Mouse (Mus musculus) CD4-positive, CD25-positive, alpha-beta regulatory T cell, adult 4 months (primary cell): ENCODE results near the gene Cyp2e1. TPM values are rescaled to one million over a fixed set of nuclear protein-coding genes. Genes with fewer than 3 reads are reported as not detected.
"Not testable (repeated sequence)": the region's sequence is repeated elsewhere in the genome, so short reads cannot be mapped to it uniquely, and the experiment has no call there.

Experiments
- ATAC-seq: one replicate; pipeline ENCODE4 v1.8.0; 2017
- polyA plus RNA-seq, 2 experiments: library from polyadenylated mRNA; unstranded; fragments of 100-300 nt; shearing (Covaris generic); gene quantifications; one replicate each; pipeline ENCODE4 v1.2.1; 2017

Gene Cyp2e1
- under 1 TPM in 1 of 2 experiments, not detected in 1; 0.28 TPM for polyA plus RNA-seq

DNA sequence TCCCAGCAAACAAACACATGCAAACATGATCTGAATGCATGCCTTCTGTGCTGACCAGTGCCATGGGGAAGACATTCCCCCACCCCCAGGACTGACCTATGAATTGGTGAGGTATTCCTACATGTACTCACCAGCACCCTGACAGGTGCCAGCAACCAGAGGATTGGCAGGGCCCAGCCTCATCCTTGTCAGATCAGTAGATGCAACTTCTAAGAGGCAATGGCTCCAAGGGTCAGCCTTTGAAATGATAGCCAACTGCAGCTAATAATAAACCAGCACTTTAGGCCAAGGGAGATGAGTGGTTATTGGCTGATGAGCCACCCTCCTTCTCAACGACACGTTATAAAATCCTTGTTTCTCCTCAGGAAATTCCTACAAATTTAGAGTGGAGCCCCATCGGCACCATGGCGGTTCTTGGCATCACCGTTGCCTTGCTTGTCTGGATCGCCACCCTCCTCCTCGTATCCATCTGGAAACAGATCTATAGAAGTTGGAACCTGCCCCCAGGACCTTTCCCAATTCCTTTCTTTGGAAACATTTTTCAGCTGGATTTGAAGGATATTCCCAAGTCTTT is at the start of gene Cyp2e1:
Cyp2e1 (plus strand) TSS at position 293 of the 574 bp plus-strand sequence.
- ATAC-seq = no peak

DNA sequence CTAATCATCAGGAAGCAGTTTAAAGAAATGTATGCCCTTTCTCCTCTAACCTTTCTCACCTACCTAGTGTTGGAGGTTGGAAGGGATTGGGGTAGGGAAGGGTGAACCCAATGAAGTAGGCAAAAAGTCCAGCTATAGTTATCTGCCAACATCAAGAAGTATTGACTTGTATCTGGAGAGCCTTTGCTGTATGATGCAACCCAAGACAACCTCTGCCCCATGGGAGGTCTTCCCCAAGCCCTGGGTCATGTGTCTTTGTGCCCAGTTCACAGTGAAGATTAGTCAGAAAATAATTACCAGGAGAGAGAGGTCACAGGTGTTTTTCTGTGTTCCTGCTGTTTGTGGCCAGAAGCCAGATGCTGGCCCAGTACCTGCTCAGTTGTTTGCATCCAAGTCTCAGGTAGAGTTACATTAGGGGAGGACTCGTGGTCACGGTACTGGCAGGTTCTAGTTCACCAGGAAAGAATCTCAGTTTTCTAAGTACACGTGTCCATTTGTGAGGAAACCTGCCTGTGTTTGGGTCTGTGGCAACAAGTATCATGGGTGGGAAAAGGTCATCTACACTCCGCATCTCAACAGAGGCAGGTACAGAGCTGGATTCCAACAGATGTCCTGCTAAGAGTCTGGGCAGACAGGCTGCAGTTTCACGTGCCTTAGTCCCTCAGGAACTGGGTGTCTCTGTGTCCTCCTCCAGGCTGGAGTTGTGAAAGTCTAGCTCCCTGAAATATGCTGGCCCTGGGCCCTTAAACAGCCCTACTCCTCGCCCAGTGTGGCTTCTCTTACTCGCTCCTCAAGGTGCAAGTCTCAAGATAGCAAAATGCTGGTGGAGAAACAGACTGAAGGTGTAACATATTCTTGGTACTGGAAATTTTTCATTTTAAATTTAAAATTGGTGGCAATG is 46.1 kb upstream of the Cyp2e1 start:
- ATAC-seq = no peak

DNA sequence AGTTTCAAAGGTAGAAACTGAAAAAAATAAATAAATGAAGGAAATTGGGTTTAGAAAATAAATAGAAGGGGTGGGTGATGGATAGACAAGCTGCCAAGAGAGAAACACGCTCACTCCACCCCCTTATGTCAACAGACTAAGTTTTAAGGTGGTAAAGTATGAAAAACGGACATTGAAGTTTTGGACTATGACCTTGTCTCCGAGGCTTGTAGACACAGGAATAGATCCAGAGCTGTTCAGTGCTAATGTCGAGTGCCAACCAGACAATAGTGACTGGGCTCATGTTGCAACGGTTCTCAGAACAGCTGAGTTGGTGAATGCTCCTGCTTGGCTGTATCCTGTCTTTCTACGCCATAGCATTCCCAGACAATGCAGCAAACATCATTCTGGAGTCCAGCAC is 42.4 kb upstream of the Cyp2e1 start:
- ATAC-seq = no peak

DNA sequence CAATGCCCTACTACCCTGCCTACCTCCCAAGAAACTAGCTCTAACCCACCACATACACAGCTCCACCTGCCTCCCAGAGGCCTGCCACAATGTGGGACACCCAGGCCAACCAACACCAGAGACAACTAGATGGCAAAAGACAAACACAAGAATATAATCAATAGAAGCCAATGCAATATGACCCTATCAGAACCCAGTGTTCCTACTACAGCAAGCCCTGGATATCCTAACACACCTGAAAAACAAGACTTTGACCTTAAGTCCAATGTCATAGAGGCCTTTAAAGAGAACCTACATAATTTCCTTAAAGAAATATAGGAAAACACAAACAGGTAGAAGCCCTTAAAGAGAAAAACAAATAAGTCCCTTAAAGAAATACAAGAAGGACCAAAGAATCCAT is 38.0 kb upstream of the Cyp2e1 start:
- no peak for ATAC-seq

DNA sequence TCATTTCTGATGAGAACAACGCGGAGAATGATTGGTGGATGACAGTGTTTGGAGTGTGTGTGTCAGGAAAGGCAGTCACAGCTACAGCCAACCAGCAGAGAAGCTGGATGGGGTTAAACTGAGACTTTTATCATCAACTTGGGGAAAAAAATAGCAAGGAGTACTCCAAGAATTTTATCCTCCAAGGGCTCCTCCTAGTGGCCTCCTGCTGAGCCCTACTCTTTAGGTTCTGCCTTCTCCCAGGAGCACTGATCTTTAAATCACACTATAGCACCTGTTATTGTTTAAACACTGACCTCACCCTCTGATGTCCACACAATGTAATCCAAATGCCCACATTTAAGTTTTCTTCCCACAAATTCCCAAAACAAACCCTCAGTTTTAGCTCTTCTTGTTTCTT is 30.4 kb upstream of the Cyp2e1 start:
- no peak for ATAC-seq

DNA sequence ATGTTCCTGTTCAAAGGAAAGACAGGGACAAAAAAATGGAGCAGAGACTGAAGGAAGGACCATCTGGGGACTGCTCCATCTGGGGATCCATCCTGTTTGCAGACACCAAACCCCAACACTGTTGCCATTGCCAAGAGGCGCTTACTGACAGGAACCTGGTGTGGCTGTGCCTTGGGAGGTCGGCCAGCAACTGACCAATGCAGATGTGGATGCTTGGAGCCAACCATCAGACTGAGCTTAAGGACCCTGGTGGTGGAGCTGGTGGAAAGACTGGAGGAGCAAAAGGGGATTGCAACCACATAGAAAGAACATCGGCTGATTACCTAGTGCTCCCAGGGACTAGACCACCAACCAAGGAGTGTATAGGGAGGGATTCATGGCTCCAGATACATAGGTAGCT is 16.1 kb upstream of the Cyp2e1 start:
- ATAC-seq = no peak

DNA sequence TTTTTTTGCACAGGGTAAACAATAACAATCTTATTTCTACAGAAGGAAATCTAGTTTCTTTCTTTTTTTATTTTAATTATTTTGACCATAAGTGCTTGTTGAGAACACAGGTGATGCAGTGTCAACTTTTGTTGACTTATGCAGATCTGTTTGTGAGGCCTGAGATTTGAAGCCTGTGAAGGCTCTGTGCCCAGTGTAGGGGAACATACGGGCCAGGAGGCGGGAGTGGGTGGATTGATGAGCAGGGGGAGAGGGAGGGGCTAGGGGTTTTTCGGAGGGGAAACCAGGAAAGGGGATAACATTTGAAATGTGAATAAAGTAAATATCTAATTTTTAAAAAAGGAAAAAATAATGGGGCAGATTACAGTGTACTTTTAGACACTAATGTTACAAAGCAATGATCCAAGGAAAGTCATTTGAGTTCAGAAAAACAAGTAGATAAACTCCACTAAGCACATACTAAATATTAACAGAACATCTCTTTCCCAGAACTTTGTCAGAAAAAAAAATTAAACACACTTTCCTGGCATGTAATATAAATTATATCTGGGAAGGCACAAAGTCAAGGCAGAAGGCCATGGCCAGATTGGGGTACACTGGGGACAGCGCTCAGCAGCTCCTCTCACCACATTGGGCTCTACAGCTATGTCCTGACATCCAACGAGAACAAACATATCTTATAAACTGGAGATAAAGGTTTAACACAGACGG is 15.3 kb upstream of the Cyp2e1 start:
- no peak for ATAC-seq

DNA sequence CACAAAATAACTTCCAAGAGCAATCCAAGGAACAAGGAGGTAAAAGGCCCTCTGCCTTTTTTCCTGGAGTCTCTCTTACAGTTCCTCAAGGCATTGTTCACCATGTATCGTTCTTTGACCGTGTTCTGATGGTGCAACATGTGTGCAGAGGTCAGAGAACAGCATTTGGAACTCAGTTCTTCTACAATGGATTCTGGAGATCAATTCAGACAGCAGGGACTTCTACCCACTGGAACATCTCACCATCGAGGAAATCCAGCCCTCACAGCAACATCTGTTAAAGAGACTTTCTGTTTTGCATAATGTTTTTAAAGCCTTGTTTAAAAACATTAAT is 14.7 kb upstream of the Cyp2e1 start:
- no peak for ATAC-seq

DNA sequence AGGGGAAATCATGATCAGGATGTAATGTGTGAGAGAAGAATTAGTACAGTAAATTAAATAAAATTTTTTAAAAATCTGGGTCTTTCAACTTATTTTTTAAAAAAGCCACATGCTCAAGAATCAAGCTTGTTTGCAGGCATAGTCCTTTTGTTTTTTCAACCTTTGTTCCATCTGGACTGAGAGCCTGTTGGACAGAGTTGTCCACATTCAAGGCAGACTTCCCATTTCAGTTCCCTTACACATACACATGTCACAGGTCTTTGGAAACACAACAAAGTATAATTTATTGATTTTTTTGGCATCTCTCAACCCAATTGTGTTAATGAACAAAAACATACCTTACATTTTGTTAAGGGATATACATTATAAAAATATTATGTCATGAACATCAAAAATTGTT is 9.0 kb upstream of the Cyp2e1 start:
- no peak for ATAC-seq

DNA sequence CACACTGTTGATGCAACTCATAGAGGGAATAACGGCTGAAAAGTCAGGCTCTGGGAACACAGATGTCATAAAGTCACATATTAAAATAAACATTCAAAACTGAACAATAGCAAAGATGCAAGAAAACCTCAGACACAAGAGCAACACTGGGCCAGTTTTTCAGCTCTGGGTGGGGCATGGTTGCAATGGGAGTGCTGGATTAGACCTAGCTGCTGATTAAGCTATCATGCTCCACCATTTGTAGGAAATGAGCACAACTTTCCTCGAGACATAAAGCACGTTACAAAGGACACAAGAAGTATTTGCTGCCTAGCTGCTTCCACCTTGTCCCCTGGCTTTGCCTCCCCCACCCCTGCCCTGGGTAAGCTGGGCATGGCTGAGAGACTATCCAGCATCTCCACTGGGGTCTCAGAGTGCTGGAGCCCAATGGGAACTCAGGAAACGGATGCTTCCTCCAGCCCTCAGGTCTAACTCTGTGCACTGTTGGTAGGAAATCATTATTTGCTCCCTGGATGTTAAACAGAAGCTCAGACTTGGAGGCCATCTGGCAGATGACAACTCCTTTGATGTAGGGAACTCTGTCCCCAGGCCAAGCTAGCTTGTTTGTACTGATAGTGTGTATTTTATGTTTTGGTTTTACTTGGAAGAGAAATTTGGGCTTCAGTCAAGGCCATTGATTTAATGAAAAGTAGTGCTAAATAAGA is 7.2 kb upstream of the Cyp2e1 start:
- no peak for ATAC-seq

DNA sequence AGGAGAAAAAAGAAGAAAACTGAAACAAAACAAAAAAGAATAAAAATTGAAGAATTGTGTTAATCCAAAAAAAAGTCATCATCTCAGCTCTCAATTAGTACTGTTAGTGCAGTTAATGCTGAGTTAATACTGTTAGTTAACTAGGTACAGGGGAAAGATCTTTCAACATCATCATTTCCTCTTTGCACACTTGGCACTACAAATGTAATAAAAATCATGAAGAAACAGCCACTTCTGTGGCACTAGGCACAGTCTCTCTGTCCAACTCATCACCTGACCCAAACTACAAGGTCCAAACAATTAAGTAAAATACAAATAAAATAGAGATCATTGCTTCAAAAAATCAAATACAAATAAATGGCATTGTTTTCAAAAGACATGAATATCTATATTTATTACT is 2.9 kb upstream of the Cyp2e1 start:
- ATAC-seq = no peak

DNA sequence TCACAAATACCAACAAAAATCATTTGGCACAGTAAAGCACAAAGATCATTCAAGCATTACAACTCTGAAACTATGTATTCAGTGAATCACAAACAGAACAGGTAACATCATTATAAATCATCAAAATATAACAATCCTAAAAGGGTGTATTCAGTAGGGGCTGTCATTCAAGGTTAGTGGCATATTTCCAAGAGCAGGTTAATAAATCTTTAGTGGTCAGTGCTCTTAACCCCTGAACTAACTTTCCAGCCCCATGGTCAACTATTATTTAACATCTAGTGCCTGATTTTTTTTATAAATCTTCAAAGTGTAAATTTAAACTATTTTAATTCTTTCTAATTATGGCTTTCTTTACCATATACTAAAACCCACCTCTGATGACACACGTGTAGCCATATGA is 1.9 kb downstream of the Cyp2e1 start:
- ATAC-seq = not testable (repeated sequence)

DNA sequence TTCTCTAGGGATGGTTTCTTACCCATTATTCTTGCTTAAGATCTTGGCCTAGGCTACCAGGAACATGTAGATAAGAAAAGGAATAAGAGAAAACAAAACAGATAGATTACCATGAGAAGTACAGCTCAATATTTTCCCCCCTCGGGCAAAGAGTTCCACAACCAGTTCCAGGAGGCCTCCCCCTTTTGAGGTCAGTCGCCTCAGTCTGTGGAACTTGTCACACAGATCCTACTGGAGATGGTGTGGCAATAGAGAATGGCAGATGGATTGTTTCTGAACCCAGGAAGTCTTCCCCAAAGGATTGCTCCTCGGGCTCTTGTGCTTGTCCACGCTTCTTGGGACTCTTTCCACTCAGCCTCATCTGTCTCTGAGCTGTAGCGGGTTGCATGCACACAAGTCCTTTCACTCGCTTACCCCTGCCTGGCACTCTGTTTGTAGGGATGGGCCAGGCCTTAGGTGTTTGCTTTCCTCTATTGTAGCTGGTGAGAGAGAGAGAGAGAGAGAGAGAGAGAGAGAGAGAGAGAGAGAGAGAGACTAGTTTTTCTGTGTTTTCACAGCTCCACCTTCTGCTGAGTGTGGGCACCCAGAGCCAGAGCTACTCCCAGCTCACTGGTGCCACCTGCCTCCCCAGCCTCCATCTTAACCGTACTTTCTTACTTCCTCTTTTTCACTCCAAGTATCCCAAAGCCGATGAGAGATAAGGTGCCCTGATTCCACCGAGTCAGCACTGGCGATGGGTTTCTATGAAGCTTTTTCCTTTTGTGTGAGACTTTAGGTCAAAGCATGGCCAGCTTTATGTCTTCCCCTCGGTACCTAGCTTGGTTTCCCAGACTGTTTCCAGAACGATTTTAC is 2.6 kb downstream of the Cyp2e1 start:
- ATAC-seq = no peak

DNA sequence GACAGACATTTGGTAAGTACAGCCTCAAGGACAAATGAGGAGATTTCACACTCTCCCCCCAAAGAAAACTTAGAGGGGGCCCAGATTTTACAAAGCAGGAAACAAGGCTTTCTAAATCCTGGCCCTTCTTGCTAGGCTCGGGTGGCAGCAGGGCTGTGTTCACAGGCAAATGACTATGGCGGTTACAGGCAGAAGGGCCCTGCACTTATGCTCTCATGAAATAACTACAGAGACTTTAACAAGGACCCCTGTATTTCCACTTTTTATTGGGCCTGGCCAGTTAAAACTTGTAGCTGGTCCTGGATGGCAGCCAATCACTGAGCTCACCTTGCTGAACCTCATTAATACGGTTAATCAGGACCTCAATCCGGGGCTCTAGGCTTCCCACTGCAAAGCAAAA is 17.0 kb downstream of the Cyp2e1 start:
- ATAC-seq = no peak

DNA sequence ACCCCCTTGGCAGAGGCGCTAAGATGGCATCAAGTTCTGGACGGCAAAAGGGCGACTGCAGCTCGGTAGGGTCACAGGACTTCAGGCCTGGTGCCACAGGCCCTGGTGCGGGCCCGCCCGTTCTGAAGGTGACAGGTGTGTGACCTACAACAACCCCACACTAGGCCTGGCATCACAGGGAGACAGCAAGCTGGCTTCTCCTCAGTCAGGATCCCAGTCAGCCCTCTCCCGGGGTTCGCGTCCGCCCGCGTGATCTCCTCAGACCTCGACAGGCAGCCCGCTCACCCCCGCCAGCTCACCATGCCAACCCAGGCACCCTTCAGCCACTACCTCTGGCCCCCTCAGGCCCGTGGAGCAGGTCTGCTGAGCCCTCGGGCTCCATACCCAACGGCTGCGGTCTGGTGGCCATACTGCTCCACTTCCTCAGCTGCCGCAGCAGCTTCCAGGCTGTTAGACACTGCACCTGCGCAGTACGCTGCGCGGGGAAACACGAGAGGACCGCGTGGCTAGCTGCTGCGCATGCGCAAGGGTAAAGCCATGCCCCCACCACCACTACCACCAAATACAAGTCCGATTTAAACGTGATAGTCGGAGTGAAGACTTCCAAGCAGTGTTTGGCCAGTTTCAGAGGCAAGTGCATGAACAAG is 24.0 kb downstream of the Cyp2e1 start, which contains the start of gene Syce1:
Syce1 (minus strand) TSS at position 447 of the 647 bp plus-strand sequence.
- ATAC-seq = no peak

DNA sequence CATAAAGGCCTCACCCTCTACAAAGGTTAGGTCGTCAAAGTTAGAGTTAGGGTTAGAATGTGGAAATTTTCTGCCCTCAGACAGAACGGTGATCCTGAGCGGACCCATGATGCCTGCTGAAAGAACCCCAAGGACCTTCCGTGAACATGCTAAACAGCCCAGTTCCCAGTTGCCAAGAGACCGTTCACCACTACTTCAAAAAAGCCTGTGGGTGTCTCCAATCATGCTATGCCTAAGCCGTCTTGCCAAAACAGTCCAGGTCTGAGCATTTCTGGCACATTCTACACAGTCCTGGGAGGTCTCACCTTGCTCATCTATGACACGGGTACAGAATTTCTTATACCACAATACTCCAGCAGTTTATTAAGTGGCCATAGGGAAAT is 24.5 kb downstream of the Cyp2e1 start:
- no peak for ATAC-seq

DNA sequence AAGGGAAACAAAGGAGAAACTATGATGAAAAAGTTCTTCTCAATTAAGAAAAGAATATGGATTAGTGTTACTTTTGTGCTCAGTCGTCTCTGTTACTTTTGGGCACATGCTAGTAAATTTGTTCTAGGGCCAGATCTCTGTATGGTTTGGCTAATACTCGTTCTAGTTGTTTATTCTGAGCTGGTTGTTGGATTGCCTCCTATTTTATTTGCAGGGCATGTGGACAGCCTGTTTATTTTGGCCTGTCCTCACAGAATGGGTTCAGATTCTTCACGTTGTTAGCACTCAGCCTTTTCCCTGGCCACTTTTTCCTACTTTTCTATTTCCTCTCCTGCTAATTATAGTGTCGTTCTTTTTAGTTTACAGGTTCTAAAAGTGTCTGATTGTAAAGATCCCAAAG is 30.0 kb downstream of the Cyp2e1 start:
- no peak for ATAC-seq

DNA sequence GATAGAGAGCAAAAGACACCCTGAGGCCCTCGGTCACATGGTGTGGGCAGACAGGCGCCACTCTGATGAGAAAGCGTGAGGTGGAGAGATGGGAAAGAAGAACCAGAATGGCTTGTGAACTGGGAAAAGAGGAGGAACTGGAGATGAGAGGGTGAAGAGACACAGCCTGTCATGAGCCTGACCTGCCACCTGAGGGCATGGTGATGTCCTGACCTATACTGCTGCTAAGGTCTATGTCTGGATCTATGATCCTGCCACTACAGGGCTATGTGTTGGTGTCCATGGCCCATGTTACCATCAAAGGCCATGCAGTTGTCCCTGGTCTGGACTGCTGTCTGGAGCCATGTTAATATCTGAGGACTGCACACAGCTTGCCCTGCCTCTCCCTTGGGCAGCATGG is 34.1 kb downstream of the Cyp2e1 start:
- no peak for ATAC-seq

DNA sequence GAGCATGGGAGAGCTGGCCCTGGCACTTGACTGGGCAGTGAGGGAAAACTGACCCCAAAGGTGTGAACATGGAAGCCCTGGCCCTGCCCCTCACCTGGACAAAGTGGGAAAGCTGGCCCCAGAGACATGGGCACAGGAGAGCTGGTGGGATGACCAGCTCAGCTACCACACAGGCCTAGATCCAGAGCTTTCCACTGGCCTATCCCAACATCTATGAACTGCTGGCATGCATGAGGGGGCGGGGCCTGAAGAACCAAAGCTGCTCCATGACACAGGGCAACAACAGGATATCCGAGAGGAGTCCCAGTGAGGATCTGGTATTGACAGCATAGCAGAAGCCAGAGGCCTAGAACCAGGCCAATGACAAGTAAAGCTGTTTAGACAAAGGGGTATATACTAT is 34.7 kb downstream of the Cyp2e1 start:
- ATAC-seq = no peak

DNA sequence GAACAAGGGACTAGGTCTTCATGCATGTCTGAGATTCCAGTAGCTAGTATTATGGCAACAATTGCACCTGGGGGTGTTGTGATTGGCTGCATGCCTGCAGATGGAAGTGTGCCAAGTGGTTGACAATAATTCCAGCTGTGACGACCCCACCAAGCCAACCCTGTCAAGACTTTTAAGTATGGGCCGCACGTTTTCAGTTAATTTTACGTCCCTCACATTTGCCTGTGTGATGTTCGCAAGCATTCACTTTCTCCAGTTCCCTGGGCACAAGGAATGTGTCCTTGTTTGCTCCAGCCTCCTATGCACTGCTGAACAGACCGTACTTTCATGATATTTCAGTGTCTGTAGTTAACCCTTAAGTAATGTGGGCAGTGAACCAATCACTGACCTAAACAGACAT is 39.1 kb downstream of the Cyp2e1 start:
- ATAC-seq = no peak

DNA sequence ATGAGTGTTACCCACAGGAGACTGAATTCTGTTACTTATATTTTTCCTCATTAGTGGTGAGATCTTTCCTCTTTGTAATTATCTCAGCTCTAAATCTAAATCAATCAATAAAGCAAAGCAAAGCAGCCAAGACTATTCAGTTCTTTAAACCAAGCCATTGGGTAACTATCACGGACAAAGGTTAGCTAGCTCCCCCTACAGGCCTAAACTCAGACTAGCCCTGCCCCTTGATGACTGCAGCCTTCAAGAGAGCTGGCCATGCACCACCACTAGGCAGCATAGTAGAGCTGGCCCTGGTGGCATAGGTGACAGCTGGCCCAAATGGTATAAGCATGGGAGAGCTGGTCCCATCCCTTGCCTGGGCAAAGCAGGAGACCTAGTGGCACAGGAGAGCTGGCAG is 42.2 kb downstream of the Cyp2e1 start:
- no peak for ATAC-seq

DNA sequence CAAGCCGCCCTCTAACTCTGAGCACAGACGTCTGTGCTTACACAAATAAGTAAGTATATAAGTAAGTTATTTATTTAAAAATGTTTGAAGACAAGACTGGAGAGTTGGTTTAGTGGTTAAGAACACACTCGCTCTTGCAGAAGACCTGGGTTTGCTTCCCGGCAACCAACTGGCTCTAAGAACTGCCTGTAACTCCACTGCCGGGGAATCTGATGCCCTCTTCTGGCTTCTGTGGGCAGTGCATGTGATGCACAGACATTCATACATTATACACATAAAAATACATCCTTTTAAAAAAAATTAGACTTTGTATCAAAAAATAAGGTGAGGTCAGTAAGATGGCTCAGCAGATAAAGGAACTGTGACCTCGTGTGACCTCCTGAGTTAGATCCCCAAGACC is 47.0 kb downstream of the Cyp2e1 start:
- no peak for ATAC-seq
